Mouse (Mus musculus): Measurements from ENCODE around the gene Ssu72.
"Not testable (repeated sequence)": the region's sequence is repeated elsewhere in the genome, so short reads cannot be mapped to it uniquely, and the experiment has no call there.

Gene Ssu72

DNA sequence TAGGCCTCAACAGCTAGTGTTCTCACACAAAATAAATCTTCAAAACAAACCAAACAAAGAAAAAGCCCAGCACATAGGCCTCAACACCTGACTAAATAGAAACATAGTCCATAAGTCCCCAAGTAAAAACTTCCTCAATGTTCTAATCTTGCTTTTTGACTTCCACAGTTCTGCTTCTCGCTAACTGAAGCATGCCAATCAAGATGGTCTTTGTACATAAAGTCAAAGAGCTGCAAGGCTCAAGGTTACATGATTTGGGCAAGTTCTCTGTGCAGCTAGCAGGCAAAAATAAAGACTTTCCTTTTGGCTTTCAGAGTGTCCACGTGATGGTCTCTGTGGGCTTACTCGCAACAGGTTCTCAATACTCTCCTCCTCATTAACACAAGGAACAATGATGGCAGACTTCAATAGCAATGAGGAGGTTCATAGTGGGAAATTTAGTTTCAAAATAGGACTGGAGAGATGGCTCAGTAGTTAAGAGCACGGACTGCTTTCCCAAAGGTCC, 1.1 kb upstream of the Ssu72 start:
- DNase-seq (ENCODE audit: low spot score): no peak

DNA sequence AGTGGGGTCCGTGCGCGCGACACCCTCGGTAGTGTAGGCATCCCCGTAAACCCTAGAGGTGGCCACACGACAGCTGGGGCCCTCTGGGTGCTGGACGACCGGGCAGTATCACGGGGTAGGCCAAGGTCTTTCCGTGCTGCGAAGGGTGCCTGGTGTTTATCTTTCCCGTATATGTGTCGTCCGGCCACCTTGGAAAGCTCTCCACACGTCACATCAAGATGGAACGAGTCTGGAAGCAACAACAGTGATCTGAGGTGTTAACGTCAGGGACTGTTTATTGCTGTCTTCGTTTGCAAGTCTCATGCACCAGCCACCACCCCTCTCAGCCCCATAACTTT, 961 bp downstream of the Ssu72 start:
- DNase-seq (ENCODE audit: low spot score): no peak

DNA sequence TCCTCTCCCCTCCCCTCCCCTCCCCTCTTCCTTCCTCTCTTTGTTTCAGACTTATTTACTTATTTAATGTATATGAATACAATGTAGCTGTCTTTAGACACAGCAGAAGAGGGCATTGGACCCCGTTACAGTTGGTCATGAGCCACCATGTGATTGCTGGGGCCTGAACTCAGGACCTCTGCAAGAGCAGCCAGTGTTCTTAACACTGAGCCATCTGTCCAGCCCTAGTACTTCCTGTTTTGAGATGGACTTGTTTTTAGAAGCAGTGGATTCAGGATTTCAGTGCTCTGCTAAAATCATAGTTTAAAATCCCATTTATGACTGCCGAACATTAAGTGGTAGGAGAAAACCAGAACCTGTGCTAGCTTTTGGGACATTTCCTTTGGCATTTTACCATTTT, 4.0 kb downstream of the Ssu72 start:
- no peak for DNase-seq (ENCODE audit: low spot score)

DNA sequence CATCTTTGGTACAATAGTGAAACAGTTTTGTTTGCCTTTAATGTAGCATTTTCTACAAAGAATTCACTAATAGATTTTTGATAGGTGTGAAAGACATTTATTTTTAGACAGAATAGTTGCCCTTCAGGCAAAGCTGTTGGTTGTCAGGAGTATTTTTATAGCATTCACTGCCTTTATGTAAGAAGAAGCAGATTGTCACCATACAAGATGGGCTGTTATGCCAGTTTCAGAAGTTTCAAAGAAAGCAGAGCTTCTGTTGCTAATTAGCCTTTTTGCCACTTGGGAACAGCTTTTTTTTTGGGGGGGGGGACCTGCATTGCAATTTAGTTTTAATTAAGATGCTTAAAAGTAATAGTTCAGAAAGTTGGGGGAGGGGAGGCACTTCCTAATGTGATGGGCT, 4.4 kb downstream of the Ssu72 start:
- DNase-seq (ENCODE audit: low spot score): no peak

DNA sequence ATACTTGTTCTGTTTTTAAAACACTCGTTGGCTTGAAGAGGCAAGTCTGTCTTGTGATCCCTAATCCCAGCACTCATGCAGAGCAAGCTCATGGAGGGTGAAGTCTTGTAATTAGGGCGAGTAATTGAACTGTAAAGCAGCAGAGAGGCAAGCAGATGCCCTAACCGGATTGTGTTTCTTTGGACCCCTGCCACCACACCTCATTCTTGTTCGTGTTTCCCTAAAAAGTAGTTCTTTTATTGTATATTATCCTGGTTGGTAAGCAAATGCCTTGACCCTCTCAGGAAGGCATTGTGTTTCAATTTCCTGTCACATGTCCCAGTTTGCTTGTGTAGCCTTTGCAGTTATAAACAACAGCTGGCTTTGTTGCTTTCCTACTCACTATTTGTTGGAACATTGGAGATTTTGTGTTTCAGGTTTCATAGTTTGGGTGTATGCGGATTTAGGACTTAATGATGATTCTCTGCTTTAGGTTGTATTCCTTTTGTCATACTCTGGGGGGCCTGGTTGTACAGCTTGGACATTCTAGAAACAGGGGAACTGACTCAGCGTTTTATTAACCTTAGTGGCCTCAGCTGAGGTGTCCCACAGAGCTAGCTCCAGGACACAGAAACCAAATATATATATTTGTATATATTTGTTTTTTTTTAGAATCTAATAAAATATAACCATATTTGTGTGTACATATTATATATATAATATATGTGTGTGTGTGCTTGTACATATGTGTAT, 6.1 kb downstream of the Ssu72 start:
- peak; percentile 32 for DNase-seq (ENCODE audit: low spot score)

DNA sequence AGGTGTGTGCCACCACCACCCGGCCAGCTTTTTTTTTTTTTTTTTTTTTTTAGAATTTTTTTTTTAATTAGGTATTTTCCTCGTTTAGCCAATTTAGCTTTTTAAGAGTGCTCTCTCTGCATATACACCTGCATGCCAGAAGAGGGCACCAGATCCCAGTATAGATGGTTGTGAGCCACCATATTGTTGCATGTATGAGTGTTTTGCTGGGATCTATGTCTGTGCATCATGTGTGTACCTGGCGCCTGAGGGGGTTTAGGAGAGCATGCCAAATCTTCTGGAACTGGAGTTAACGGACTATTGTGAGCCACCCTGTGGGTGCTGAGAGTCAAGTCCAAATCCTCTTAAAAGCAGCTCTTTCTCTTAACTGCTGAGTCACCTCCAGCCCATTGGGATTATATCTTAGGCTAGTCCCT, 17.1 kb downstream of the Ssu72 start:
- peak; percentile 59 for DNase-seq (ENCODE audit: low spot score)

DNA sequence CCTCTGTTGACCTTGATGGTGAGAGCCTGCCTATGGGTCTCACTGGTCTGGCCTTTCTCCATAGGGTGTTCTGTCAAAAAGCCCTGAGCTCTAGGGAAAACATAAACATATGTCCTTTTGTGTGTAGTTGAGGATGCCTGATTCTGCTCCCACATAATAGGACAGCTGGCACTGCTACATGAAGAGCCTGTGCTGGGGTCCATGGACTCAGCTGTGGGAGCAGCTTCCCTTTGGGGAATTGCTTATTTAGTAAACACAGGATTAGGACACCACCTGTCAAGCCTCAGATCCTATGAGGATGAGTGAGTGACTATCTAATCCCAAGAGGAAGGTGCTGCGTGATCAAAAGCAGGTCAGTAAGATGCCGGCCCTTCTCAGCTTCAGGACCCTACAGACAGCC, 23.4 kb downstream of the Ssu72 start:
- peak; percentile 30 for DNase-seq (ENCODE audit: low spot score)

DNA sequence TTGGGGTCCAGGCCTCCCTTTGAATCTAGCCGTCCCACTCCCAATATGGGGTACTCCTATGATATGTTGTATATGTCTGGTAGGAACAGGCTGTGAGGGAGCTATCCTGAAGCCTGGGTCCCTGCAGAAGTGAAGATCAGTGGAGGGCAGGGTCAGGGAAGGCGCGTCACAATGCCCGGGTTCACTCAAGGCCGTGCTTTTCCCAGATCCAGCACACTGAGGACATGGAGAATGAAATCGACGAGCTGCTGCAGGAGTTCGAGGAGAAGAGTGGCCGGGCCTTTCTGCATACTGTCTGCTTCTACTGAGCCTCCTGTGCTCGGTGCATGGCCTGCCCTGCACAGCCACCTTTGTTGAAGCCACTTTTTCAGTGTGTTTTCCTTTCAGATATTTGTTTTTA, 28.7 kb downstream of the Ssu72 start:
- no peak for DNase-seq (ENCODE audit: low spot score)

DNA sequence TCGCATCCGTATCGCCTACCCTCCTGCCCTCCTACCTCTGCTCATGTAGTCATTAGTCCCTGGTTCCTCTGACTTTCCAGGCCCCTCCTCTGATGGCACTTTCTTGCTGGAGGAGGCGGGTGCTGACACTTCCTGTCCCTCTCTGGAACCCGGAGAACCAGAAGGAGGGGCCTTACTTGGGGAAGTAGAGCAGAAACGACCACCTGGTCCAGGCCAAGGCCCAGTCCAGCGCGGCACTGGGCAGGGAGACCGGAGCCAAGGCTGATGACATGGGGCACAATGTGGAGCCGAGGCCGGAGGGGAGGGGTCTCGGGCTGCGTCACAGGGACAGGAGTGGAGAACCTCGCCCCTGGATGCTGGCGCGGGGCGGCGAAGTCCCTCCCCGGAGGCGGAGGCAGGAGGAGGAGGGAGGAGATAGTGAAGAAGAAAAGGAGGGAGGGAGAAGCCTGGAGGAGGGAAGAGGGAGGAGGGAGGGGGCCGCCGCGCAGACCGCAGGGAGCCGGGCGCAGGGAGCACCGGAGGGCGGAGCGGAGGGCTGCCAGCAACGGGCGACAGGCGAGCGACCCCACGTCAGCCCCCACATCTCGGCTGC, 29.8 kb downstream of the Ssu72 start, which contains the start of gene Tmem240:
Gene Tmem240 (plus strand): TSS at position 451 of the 592 bp plus-strand sequence.
- peak; percentile 87 for DNase-seq (ENCODE audit: low spot score)

DNA sequence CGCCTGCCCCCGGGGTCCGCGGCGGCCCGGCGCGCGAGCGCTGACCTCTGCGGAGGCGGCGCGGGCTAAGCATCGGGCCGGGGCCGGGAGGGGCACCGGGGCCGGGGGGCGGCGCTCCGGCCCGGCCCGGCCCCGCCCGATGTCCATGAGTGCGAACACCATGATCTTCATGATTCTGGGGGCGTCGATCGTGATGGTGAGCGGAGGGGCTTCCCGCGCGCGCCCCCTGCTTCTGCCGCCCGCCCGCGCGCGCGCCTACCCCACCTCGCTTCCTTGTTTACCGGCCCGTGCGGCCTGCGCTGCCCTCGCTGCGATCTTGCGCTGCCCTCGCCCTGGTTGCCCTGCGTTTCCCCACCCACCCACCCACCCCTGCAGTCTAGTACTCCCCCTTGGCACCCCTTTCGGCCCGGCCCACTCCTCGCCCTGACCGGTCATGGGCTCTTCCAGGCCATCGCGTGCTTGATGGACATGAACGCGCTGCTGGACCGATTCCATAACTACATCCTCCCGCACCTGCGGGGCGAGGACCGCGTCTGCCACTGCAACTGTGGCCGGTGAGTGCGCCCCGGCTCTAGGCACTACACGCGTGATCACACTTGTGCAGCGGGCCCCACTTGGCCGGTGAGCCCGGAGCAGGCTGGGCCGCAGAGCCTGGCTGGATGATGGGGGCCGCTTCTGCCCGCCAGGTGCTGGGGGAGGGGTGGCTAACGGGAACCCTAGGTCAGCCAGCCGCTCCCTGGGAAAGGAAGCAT, 30.5 kb downstream of the Ssu72 start:
- peak; percentile 64 for DNase-seq (ENCODE audit: low spot score)

DNA sequence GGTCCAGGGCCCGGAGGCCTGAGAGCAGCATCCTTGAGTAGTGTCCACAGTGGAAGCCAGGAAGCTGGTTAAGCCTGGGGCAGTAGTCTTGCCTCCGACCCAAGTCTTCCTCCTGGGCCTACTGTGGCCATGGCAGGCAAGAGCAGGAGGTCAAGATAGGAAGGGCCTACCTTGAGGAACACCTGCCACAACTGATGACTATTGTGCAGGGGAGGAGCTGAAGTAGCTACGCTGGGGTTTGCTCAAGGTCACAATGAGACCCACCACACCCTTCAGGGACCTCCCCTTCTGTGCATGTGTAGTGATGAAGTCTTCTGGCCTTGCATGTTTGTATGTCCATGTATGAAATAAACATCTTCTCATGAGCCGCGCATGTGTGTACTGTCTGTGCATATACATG, 31.2 kb downstream of the Ssu72 start:
- DNase-seq (ENCODE audit: low spot score): no peak

DNA sequence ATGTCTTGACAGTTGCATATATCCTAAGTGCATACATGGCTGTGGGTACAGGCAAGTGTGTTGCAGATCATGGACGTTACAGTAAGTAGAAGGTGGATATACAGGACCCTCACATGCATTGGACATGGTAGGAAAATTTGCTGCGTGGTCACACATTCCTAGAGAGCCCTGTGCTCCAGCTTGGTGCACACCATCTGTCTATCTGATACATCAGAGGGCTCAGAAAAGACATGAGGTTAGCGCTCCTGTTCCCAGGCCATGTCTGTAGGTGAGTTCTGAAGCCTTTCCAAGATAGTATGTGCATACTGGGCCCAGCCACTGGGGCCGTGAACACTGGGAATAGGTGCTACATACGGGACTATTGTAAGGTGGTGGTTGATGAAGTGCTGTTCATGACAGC, 31.8 kb downstream of the Ssu72 start:
- no peak for DNase-seq (ENCODE audit: low spot score)

DNA sequence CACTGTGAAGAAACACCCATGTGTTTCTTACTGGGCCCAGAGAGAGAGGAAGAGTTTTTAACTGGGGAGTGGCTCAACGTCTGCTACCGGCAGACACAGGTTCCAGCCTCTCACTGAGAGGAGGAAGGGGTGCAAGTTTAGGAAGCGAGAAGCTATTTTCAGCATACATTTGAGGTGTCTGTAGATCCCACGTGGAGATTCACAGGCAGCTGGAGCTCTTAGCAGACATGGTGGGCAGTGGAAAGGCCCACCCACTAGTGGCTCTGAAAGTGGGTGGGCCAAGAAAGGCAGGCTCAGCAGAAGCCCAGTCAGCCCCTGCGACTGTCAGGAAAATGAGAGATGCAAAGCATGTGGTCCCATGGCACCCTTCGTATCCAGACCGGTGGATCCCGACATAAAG, 33.7 kb downstream of the Ssu72 start:
- DNase-seq (ENCODE audit: low spot score): no peak

DNA sequence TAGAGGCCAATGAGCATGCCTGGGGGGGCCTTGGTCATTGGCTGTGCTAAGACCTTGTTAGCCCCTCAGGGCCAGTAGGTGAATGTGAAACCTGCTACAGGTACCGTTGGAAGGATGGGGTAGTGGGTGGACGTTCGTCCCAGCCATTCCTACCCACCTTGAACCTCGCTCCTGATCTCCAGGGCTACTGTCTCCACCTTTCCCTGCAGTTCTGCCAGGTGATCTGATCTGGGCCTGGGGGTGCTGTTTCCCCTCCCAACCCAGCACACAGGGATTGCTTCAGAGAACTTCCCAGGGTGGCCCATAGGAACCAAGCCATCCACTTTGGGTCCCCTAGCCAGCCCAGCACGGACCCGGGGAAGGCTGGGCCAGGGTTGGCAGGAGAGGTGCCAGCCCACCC, 34.6 kb downstream of the Ssu72 start:
- no peak for DNase-seq (ENCODE audit: low spot score)

DNA sequence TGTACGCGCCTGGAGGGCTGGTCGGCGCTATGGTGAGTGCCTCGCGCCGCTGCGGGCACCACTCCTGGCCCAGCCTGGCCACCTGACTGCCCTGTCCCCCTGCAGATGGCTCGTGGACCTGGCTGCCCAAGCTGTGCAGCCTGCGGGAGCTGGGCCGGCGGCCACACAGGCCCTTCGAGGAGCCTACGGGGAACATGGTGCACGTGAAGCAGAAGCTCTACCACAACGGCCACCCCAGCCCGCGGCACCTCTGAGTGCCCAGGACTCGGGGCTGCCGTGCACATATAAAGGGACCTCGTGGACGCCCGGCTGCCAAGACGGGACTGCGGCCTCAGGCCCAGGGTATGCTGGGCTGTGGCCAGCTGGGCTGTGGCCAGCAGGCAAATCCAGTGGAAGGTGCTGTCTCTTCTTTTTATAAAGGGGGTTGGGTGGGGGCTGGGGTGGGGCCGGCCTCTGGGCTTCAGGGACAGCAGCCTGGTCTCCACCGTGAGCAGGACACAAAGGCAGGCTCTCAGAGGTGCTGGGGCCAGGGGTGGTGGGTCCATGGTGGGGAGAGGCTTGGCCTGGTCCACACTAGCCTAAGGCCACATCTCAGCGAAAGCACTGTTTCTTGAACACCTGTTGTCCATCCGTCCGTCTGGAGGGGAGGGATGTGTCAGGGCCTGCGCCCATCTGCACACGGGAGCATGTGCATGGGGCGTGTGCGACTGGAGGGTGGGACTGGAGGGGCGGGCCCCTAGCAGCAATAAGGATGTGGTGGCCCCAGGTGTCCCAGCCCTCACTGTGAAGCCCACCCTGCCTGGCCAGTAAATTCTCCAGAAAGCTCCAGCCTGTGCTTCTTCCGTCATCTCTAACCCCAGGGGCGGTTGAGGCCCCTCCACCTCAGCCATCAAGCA, 35.4 kb downstream of the Ssu72 start:
- no peak for DNase-seq (ENCODE audit: low spot score)

DNA sequence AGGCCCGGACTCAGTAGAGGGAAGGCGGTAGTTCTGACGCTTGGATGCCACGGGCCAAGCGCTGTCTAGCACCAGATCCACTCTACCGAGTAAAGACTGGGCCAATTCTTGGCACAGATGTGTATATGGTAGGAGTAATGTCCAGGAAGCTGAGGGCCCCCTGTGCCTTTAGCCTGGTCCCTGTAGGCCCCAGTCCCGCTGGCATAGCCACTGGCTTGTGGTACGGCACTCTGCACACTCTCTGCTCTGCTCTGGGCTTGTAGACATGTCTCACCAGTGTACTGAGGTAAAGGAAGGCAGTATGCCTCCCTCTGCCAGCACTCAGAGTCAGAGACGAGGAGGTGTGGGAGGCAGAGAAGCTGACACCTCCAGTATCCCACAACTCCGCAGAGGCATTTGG, 36.1 kb downstream of the Ssu72 start:
- DNase-seq (ENCODE audit: low spot score): not testable (repeated sequence)

DNA sequence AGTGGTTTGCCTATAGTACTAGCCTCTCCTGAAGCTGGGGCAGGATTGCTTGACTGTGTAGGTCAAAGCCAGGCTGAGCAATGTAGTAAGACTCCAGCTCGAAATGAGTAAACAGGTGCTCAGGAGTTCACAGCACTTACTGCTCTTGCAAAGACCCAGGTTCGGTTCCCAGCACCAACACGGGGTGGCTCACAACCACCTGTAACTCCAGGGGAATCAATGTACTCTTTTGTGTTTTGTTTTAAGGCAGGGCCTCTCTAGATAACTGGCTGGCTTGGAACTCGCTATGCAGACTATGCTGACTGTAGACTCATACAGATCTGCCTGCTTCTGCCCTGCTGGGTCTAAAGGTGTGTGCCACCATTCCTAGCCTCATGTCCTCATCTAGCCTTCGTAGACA, 38.1 kb downstream of the Ssu72 start:
- no peak for DNase-seq (ENCODE audit: low spot score)

DNA sequence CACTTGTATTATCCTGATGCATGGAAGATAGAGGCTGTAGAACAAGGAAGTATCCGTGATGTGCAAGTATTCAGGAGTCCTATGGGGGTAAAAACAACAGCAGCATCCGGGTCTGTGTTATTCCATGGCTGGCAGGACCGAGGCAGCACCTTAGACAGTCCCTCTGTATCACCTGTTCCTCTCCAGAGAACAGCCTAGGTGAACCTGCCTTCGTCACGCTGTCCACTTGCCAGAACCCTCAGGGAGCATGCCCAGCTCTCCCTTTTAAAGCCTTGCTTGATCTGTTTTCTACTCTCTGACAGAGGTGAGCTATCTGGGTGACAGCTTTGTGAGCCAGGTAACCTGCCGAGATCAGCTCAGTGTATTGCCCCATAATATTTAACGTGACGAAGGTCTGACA, 39.9 kb downstream of the Ssu72 start:
- no peak for DNase-seq (ENCODE audit: low spot score)

DNA sequence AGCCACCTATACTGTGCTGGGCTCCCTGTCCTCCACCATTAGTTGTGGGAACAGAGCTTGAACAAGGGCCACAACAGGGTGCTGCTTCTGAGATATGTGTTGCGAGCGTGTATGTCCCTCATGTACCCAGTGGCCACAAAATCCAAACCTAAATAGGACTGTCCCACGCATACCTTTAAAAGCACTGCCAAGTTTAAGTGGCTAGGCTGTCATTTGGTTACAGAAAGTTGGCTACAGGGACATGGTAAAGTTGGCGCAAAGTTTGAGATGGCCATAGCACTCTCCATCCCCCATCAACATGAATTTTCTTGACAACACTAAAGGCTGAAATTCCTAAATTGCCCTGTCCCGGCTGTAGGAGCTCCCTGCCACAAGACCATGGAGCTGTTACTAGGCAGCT, 40.5 kb downstream of the Ssu72 start:
- no peak for DNase-seq (ENCODE audit: low spot score)

DNA sequence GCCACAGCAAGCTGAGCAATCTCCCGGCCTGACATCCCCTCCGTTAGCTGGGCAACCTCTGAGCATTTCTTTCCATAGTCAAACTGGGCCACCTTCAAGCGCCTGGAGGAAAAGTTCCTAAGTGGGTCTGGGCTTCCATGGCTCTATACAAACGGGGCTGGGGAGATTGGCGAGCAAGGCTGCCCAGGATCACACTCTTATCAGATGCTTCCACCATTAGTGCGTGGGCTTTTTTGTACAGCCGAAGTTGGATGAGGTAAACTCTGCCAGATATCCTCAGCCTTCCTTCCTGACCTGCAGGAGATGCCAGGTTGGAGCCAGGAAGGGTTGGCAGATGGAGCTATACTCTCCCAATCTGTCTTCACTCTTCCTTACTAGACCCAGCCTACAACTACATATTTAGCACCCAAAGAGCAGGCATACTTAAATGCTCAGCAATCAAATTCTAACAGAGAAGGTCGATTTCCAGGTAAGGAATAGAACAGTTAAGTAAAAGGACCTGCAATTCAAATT, 41.5 kb downstream of the Ssu72 start:
- no peak for DNase-seq (ENCODE audit: low spot score)

DNA sequence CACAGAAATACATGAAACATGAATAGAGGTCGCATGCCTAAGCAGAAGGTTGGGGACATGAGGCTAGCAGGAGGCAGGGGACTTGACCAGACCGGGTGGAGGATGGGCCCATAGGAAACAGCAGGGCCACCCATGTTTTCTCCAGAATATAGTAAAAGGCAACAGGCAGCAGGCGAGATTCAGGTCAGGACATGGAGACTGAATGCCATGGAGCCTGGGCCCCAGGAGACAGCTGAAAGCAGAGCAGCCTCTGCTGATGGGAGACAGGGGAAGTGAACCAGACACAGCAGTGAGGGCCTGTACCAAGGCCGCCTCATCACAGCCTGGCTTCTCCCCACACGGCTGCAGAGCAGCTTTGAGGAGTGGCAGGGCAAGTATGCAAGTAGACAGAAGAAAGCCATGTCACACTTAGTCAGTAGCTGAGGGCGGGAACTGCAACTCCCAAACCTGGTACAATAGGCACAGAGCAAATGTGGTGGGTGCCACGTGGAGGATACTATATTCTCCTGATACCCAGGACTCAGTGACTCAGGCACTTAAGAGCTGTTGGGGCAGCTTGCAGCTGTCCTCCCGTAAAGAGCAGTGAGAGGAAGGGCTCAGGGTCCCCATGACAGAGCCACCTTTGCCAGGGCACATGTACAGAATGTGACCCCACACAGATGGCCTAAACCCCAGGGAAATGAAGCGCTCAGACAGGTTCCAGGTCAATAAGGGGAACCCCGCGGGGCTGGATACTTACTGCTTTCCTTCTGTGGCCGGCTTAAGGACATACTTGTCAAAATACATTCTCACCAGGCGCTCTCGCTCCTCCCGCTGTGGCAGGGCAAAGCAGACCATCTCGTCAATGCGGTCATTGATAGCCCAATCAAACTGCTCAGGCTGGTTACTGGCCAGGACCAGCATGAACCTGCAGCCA, 42.2 kb downstream of the Ssu72 start:
- DNase-seq (ENCODE audit: low spot score): no peak
